Mouse (Mus musculus): ENCODE measurements around the gene Gm364. TPM values are rescaled to one million over a fixed set of nuclear protein-coding genes. Genes with fewer than 3 reads are reported as not detected.

Gene Gm364
- not detected for total RNA-seq (2021)
- long read RNA-seq, experiment 1, result 0 reads
- long read RNA-seq, experiment 2, result 0 reads

- no peak for DNase-seq
Measured at GRCm38 (mm10) chrX:57408769-57409168, at the start of gene Gm364. Gene Gm364, plus strand, starts transcription at chrX:57409154.

GRCm38 (mm10) chrX:57359316-57359715, 49.6 kb upstream of the Gm364 start:
- no peak for DNase-seq

- DNase-seq, result no peak
Measured at GRCm38 (mm10) chrX:57364891-57365569, 43.9 kb upstream of the Gm364 start.

- no peak for DNase-seq
Measured at GRCm38 (mm10) chrX:57372965-57373364, 36.0 kb upstream of the Gm364 start.

GRCm38 (mm10) chrX:57373543-57373942, 35.4 kb upstream of the Gm364 start:
- DNase-seq, result no peak

- DNase-seq, result no peak
Measured at GRCm38 (mm10) chrX:57374029-57374428, 34.9 kb upstream of the Gm364 start.

GRCm38 (mm10) chrX:57377096-57377495, 31.9 kb upstream of the Gm364 start:
- DNase-seq, result no peak

- no peak for DNase-seq
Measured at GRCm38 (mm10) chrX:57378579-57378978, 30.4 kb upstream of the Gm364 start.

- DNase-seq, result no peak
Measured at GRCm38 (mm10) chrX:57380915-57381314, 28.0 kb upstream of the Gm364 start.

GRCm38 (mm10) chrX:57392367-57393246, 16.3 kb upstream of the Gm364 start, which contains the start of gene Rbmx:
Gene Rbmx, minus strand, starts transcription at chrX:57393036.
- peak; percentile 92 to 94 for DNase-seq

GRCm38 (mm10) chrX:57393412-57393811, 15.5 kb upstream of the Gm364 start:
- no peak for DNase-seq

GRCm38 (mm10) chrX:57401388-57401787, 7.6 kb upstream of the Gm364 start:
- no peak for DNase-seq

- DNase-seq, result no peak
Measured at GRCm38 (mm10) chrX:57403651-57404050, 5.3 kb upstream of the Gm364 start.

GRCm38 (mm10) chrX:57431610-57432009, 22.7 kb downstream of the Gm364 start:
- peak in 1 of 2 experiments; percentile 18 for DNase-seq

- DNase-seq, result no peak
Measured at GRCm38 (mm10) chrX:57433897-57434296, 24.9 kb downstream of the Gm364 start.

GRCm38 (mm10) chrX:57503634-57504033, 94.7 kb downstream of the Gm364 start, which contains the start of gene Gpr101:
Gene Gpr101, minus strand, starts transcription at chrX:57503757.
- no peak for DNase-seq

- DNase-seq, result no peak
Measured at GRCm38 (mm10) chrX:57506247-57506646, 97.3 kb downstream of the Gm364 start.

GRCm38 (mm10) chrX:57521117-57522095, 112.5 kb downstream of the Gm364 start:
- DNase-seq, result no peak
